Mouse (Mus musculus): ENCODE results near the gene Rfc5. TPM values are rescaled to one million over a fixed set of nuclear protein-coding genes. Genes with fewer than 3 reads are reported as not detected.

Gene Rfc5
- polyA plus RNA-seq (2017; shearing (Covaris generic)), result 16.5 TPM

DNA sequence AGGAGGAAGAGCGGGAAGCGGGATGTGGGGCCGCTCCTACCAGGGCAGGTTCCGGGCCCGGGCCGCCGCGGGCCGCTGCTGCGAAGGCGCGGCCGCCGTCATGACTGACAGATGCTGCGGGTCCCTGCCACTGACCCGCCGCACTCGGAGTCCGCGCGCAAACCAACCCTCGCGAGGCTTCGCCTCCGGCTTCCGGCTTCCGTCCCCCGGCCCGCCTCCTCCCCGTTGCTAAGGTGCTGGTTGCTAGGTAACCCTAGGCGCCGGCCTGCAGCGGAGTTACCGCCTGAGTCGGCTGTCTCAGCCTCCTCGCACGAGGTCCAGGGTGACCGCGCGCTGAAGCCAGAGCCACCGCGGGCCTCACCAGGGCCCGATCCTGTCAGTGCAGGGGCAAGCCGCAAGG lies at the start of gene Rfc5:
Gene Rfc5, minus strand, starts transcription at position 171 of the 400 bp plus-strand sequence.

DNA sequence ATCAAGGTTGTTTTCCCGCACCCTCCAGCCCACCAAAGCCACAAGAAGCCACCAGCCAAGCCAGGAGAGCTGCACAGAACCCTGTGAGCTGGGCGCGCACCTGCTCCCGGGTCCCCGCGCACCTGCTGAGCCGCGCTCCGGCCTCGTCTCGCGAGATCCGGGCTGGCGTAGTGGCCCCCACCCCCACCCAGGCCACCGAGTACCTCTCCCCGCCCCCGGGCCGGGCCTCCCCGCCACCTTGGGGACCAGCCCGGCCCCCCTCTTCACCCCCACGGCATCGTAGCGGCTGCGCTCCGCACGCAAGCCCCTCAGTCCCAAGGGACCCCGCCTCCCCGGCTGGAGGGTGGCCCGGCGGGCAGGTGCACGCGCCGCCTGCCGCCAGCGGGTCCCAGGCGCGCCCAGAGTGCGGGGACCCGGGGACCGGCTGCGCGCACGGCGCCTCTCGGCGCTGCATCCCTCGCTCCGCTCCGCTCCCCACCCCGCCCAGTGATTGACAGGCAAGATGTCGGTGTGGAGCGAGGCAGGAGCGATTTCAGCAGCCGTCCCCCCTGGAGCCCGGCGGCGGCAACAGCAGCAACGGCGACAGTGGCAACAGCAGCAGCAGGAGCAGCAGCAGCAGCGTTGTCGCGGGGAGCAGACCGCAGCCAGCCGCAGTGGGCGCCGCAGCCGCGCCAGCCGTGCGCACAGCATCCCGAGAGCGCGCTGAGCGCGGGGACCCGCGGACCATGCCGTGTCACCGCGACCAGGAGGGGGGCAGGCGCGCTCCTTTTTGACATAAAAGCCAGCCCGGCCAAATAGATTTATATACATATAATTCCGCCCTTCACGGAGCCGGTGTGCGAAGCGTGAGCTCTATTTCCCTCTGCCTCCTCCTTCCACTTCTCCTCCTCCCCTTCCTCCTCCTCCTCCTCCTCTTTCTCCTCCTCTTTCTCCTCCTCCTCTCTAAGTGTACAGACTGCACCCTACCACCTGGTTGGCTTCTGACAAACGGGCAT lies 25.0 kb upstream of the Rfc5 start, which contains the start of gene Ksr2:
Gene Ksr2, plus strand, starts transcription at position 494 of the 995 bp plus-strand sequence.

DNA sequence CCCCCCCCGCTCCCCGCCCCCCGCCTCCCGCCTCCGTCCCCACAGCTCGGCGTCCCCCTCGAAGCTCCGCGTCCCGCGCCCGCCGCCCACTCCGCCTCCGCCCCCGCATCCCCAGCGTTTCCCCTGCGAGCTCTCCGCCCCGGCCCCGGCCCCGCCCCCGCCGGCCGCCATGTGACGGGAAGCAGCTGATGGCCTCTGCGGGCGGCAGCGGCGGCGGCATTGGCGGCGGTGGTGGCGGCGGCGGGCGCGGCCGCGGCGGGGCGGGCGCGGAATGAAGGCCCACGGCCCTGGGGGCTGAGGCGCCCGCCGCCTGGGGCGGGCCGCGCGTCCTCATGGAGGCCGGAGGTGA lies 31.7 kb downstream of the Rfc5 start, which contains the start of gene Wsb2:
Gene Wsb2, plus strand, starts transcription at position 176 of the 349 bp plus-strand sequence.

Other genes starting within 250 kb of the Rfc5 start
- 158 TPM for gene Pebp1, start 101.4 kb downstream of the Rfc5 start, polyA plus RNA-seq (2017; shearing (Covaris generic))
- gene Vsig10, start 70.0 kb downstream of the Rfc5 start, polyA plus RNA-seq (2017; shearing (Covaris generic)), result 2.0 TPM
- 48.2 TPM for gene Wsb2, start 31.7 kb downstream of the Rfc5 start, polyA plus RNA-seq (2017; shearing (Covaris generic))
- gene Ksr2, start 25.0 kb upstream of the Rfc5 start, polyA plus RNA-seq (2017; shearing (Covaris generic)), result 0.17 TPM

Data from effector memory CD4-positive, alpha-beta T cell, adult 7 months (primary cell).